In the genomic region with DNA sequence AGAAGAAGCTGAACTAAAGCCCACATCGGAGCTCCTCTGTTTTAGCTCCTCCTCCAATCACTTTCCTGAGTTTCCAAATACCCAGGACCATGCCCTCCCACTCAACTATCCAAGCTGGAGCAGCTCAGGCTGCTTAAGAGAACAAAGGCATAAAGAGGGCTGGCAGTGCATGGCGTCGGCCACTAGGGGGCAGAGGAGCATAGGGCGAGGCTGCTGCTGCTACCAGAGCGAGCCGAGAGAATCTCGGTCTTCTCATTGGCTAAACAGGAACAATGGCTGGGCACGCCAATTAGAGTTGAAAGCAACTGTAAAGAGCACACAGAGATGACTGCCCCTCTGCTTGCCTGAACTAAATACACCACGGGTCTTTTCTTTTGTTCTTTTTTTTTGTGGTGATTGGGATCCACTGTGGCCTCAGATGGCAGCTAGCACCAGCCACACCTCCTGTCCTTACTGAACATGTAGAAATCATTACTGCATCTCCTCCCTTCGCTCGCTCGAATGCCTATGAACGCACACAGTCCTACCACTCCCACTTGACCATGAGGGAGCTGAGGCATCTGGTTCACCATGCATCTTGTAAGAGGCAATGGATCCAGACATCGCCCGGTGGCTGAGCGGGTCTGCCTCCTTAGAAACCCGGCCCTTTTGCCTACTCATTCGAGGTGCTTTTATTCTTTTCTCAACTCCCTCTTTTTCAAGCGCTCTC, we compare ENCODE assay signal across 8 mouse cellular contexts. TPM values are rescaled to one million over a fixed set of nuclear protein-coding genes. Genes with fewer than 3 reads are reported as not detected.
DNase-seq lines count a peak whose midpoint lies in the region; ATAC-seq and TF ChIP-seq lines count a peak whose summit lies in the region.

No protein-coding gene starts in this region.

- no peaks in the 10 kb centered on the region for H3K36me3 ChIP-seq in MEL (ENCODE audit: control insufficient read depth in 1 of 2, insufficient read depth in 2 of 2, low read length in 2 of 2)
- peaks cover 10% of the 10 kb centered on the region for H3K36me3 ChIP-seq in lung, embryonic 14.5 days (ENCODE audit: insufficient read depth)

- no peak for TF ChIP-seq EP300 in MEL (IDR thresholded peaks at IDR 0.05; ENCODE audit: low read depth in 1 of 2, low read length in 2 of 2)

- no peaks in the 10 kb centered on the region for H3K4me1 ChIP-seq in MEL (ENCODE audit: control insufficient read depth in 1 of 2, insufficient read depth in 2 of 2, low read length in 2 of 2)
- H3K4me1 ChIP-seq in cerebellum, adult 2 months (ENCODE audit: control insufficient read depth, insufficient read depth, low read length) = peaks cover 11% of the 10 kb centered on the region
- peaks cover 3% of the 10 kb centered on the region; the same call in 1 of the 2 replicates for H3K4me1 ChIP-seq in lung, embryonic 14.5 days (ENCODE audit: insufficient read depth)
- peaks cover 17% of the 10 kb centered on the region for H3K4me1 ChIP-seq in olfactory bulb, adult 2 months (ENCODE audit: control insufficient read depth, insufficient read depth, low read length)

- peak; percentile 98 to 100 (median 100) for TF ChIP-seq CTCF in MEL (IDR thresholded peaks at IDR 0.05 in 2 of 3, conservative IDR thresholded peaks at IDR 0.05 in 1 of 3; ENCODE audit: control insufficient read depth in 1 of 3, insufficient read depth in 1 of 3, low read depth in 2 of 3, low read length in 3 of 3, poor library complexity in 1 of 3, severe bottlenecking in 1 of 3)
- TF ChIP-seq CTCF in cerebellum, adult 2 months (IDR thresholded peaks at IDR 0.05; ENCODE audit: borderline replicate concordance, insufficient read depth, low read depth, low read length) = peak; percentile 99
- peak; percentile 100 for TF ChIP-seq CTCF in lung, embryonic 14.5 days (IDR thresholded peaks at IDR 0.05; ENCODE audit: low read depth)
- peak; percentile 99 for TF ChIP-seq CTCF in olfactory bulb, adult 2 months (IDR thresholded peaks at IDR 0.05; ENCODE audit: insufficient read depth, low read depth, low read length)

- peak overlapping the region; percentile 49 for H3K4me2 ChIP-seq in lung, embryonic 14.5 days

- no peak overlapping the region for H3K9ac ChIP-seq in MEL (ENCODE audit: control insufficient read depth, low read depth, low read length, poor library complexity, severe bottlenecking)
- peak overlapping the region; percentile 46 for H3K9ac ChIP-seq in lung, embryonic 14.5 days

- no peak overlapping the region for H3K4me3 ChIP-seq in MEL (ENCODE audit: control insufficient read depth in 1 of 2, insufficient read depth in 1 of 2, low read depth in 2 of 2, low read length in 2 of 2)
- H3K4me3 ChIP-seq in cerebellum, adult 2 months (replicated peaks; ENCODE audit: insufficient read depth, low read depth, low read length) = peak overlapping the region; percentile 32
- H3K4me3 ChIP-seq in lung, embryonic 14.5 days (ENCODE audit: low read depth, low read length) = peak overlapping the region; percentile 11
- peak overlapping the region; percentile 27 for H3K4me3 ChIP-seq in olfactory bulb, adult 2 months (ENCODE audit: insufficient read depth, low read depth, low read length)

- no peaks in the 10 kb centered on the region for H3K27me3 ChIP-seq in MEL (ENCODE audit: control insufficient read depth in 1 of 2, insufficient read depth in 2 of 2, low read length in 2 of 2)
- no peaks in the 10 kb centered on the region for H3K27me3 ChIP-seq in cerebellum, adult 2 months (ENCODE audit: control insufficient read depth, insufficient read depth, low read length)
- H3K27me3 ChIP-seq in lung, embryonic 14.5 days (ENCODE audit: insufficient read depth, low read length) = no peaks in the 10 kb centered on the region

- H3K9me3 ChIP-seq in MEL (replicated peaks; ENCODE audit: insufficient read depth, low read length) = no peaks in the 10 kb centered on the region
- H3K9me3 ChIP-seq in lung, embryonic 14.5 days (ENCODE audit: low read depth, low read length) = no peaks in the 10 kb centered on the region

- no peaks in the 10 kb centered on the region for H3K79me2 ChIP-seq in MEL (ENCODE audit: control insufficient read depth, insufficient read depth, low read length, poor library complexity)

- H3K27ac ChIP-seq in MEL (ENCODE audit: control insufficient read depth, low read depth, low read length) = no peak overlapping the region
- H3K27ac ChIP-seq in cerebellum, adult 2 months (ENCODE audit: insufficient read depth, low read length) = no peak overlapping the region
- H3K27ac ChIP-seq in lung, embryonic 14.5 days (ENCODE audit: low read depth) = peak overlapping the region; percentile 75
- H3K27ac ChIP-seq in olfactory bulb, adult 2 months (ENCODE audit: insufficient read depth, low read depth, low read length) = peak overlapping the region; percentile 83

- no peak for TF ChIP-seq POLR2A in MEL (IDR thresholded peaks at IDR 0.05; ENCODE audit: control insufficient read depth in 1 of 2, insufficient read depth in 1 of 2, low read depth in 1 of 2, low read length in 2 of 2, poor library complexity in 1 of 2)
- no peak for TF ChIP-seq POLR2A in cerebellum, adult 2 months (IDR thresholded peaks at IDR 0.05; ENCODE audit: borderline replicate concordance, insufficient read depth, low read length)
- no peak for TF ChIP-seq POLR2A in olfactory bulb, adult 2 months (IDR thresholded peaks at IDR 0.05; ENCODE audit: insufficient read depth, low read depth, low read length)

- ATAC-seq in hematopoietic stem cell, adult 5-6 weeks (replicated peaks in 1 of 2; ENCODE audit: insufficient read depth in 1 of 2, low FRiP score in 2 of 2, low TSS enrichment in 1 of 2, low read depth in 1 of 2, poor library complexity in 2 of 2, severe bottlenecking in 2 of 2) = peak; percentile 86 to 90
- peak; percentile 94 for ATAC-seq in lung, embryonic 14.5 days (ENCODE audit: insufficient read depth)

- peak; percentile 100 for TF ChIP-seq RAD21 in MEL (IDR thresholded peaks at IDR 0.05; ENCODE audit: low read depth, low read length)

- DNase-seq in MEL (ENCODE audit: low read depth, low spot score) = peak; percentile 96
- peak; percentile 87 to 93 for DNase-seq in cerebellum, adult 2 months
- DNase-seq in forelimb bud, embryonic 11.5 days (ENCODE audit: low read depth, low spot score) = peak; percentile 97
- peak; percentile 88 to 94 for DNase-seq in layer of hippocampus, adult 8-10 months (ENCODE audit: low spot score in 2 of 2)
- DNase-seq in lung, embryonic 14.5 days = peak; percentile 98
- peak; percentile 70 to 79 for DNase-seq in thymus, adult 18-20 months

- WGBS in cerebellum, adult 2 months = 9% methylated on average over 19 of the region's 19 CpGs
- 22% methylated on average over 19 of the region's 19 CpGs for WGBS in lung, embryonic 14.5 days
- WGBS in olfactory bulb, adult 2 months = 7% methylated on average over 19 of the region's 19 CpGs

TF ChIP-seq in MEL, 35 proteins besides CTCF, POLR2A, EP300 and RAD21 (continues in another document):
- TF ChIP-seq MAFK (IDR thresholded peaks at IDR 0.05; ENCODE audit: borderline replicate concordance, low read depth, low read length) (no peak), NELFE (IDR thresholded peaks at IDR 0.05; ENCODE audit: low read depth, low read length) (peak; percentile 14; the same call in 1 of the 2 replicates), UBTF (IDR thresholded peaks at IDR 0.05; ENCODE audit: borderline replicate concordance, insufficient read depth, low read depth, low read length) (no peak), ZMIZ1 (IDR thresholded peaks at IDR 0.05; ENCODE audit: low read depth, low read length) (no peak), BHLHE40 (IDR thresholded peaks at IDR 0.05; ENCODE audit: borderline replicate concordance, low read depth, low read length) (0 out of 2 replicates have a peak, but pooled peaks have one; percentile 28), SIN3A (IDR thresholded peaks at IDR 0.05; ENCODE audit: low read length) (0 out of 2 replicates have a peak, but pooled peaks have one; percentile 46), ZNF384 (IDR thresholded peaks at IDR 0.05; ENCODE audit: low read depth, low read length) (0 out of 2 replicates have a peak, but pooled peaks have one; percentile 27), MEF2A (IDR thresholded peaks at IDR 0.05; ENCODE audit: extremely low read depth, insufficient replicate concordance, low read depth, low read length, poor library complexity, severe bottlenecking) (no peak), SMC3 (IDR thresholded peaks at IDR 0.05; ENCODE audit: low read depth, low read length) (peak; percentile 100), POLR2AphosphoS2 (IDR thresholded peaks at IDR 0.05; ENCODE audit: low read length) (no peak)

RNA-seq across cellular contexts. Expression of gene Lrrc75a, which starts 34.5 kb away (rescaled TPM):
- 6.0 and 7.0 TPM in 2 replicates for total RNA-seq in MEL (2012; rRNA removed)
- polyA plus RNA-seq in MEL (2012; ENCODE audit: insufficient read depth in 1 of 2, insufficient read length in 2 of 2, low read depth in 1 of 2, low replicate concordance in 2 of 2, missing spikeins in 1 of 2) = 1 to 10 TPM in 1 of 2 experiments, not detected in 1; 8.9 TPM
- 5.9 and 6.5 TPM in 2 replicates for polyA plus RNA-seq in cerebellum, adult 2 months (2012; rRNA removed)
- total RNA-seq in hematopoietic stem cell, adult 5-6 weeks (2017) = 7.6 and 7.7 TPM in 2 replicates
- total RNA-seq in layer of hippocampus, adult 8-10 months (2022) = 1 to 10 TPM; 7.5 to 9.3 (median 9.0) TPM
- 14.1 and 16.4 TPM in 2 replicates for polyA plus RNA-seq in lung, embryonic 14.5 days (2014; fragmentation: Nextera tagmentation; extraction: Ambion mirVana)
- polyA plus RNA-seq in olfactory bulb, adult 2 months (2012; ENCODE audit: insufficient read depth, insufficient read length, low replicate concordance, missing spikeins) = not detected in 2 replicates

RNA-seq across cellular contexts. Expression of gene Mmgt2, which starts 34.7 kb away (rescaled TPM):
- total RNA-seq in MEL (2012; rRNA removed) = 21.8 and 24.1 TPM in 2 replicates
- 10 to 100 TPM in 1 of 2 experiments, not detected in 1; 51.9 TPM for polyA plus RNA-seq in MEL (2012; ENCODE audit: insufficient read depth in 1 of 2, insufficient read length in 2 of 2, low read depth in 1 of 2, low replicate concordance in 2 of 2, missing spikeins in 1 of 2)
- polyA plus RNA-seq in cerebellum, adult 2 months (2012; rRNA removed) = 19.8 and 28.0 TPM in 2 replicates
- total RNA-seq in hematopoietic stem cell, adult 5-6 weeks (2017) = 26.0 and 39.5 TPM in 2 replicates
- 10 to 100 TPM; 17.4 to 25.5 (median 20.8) TPM for total RNA-seq in layer of hippocampus, adult 8-10 months (2022)
- 42.7 and 42.8 TPM in 2 replicates for polyA plus RNA-seq in lung, embryonic 14.5 days (2014; fragmentation: Nextera tagmentation; extraction: Ambion mirVana)
- polyA plus RNA-seq in olfactory bulb, adult 2 months (2012; ENCODE audit: insufficient read depth, insufficient read length, low replicate concordance, missing spikeins) = not detected in 2 replicates

RNA-seq across cellular contexts. Expression of gene Trpv2, which starts 39.5 kb away (rescaled TPM):
- 30.4 and 32.0 TPM in 2 replicates for total RNA-seq in MEL (2012; rRNA removed)
- polyA plus RNA-seq in MEL (2012; ENCODE audit: insufficient read depth in 1 of 2, insufficient read length in 2 of 2, low read depth in 1 of 2, low replicate concordance in 2 of 2, missing spikeins in 1 of 2) = 10 to 100 TPM in 1 of 2 experiments, not detected in 1; 30.0 TPM
- 22.0 and 23.7 TPM in 2 replicates for polyA plus RNA-seq in cerebellum, adult 2 months (2012; rRNA removed)
- 24.5 TPM in 2 replicates for total RNA-seq in hematopoietic stem cell, adult 5-6 weeks (2017)
- 10 to 100 TPM; 14.5 to 15.9 (median 15.1) TPM for total RNA-seq in layer of hippocampus, adult 8-10 months (2022)
- polyA plus RNA-seq in lung, embryonic 14.5 days (2014; fragmentation: Nextera tagmentation; extraction: Ambion mirVana) = 3.9 and 4.2 TPM in 2 replicates
- not detected in 2 replicates for polyA plus RNA-seq in olfactory bulb, adult 2 months (2012; ENCODE audit: insufficient read depth, insufficient read length, low replicate concordance, missing spikeins)

Comparison
In these comparisons a context has a peak if more than half of its experiments do, and no peak if none do; other contexts are left out.
1. H3K27ac ChIP-seq: peak in lung, embryonic 14.5 days (single experiment) and olfactory bulb, adult 2 months (single experiment); none in MEL (single experiment) and cerebellum, adult 2 months (single experiment).
2. H3K4me3 ChIP-seq: peak in cerebellum, adult 2 months (single experiment), lung, embryonic 14.5 days (single experiment) and olfactory bulb, adult 2 months (single experiment); none in MEL (0 of 2).
3. Peak in every context shown above with its lines, with median percentiles within 50 percentile points of each other: DNase-seq and CTCF ChIP-seq.